Mouse (Mus musculus) brown adipose tissue, adult 24 weeks (tissue): ENCODE measurements around the gene Krtap5-3. TPM values are rescaled to one million over a fixed set of nuclear protein-coding genes. Genes with fewer than 3 reads are reported as not detected.
"Not testable (repeated sequence)": the region's sequence is repeated elsewhere in the genome, so short reads cannot be mapped to it uniquely, and the experiment has no call there.

Source experiments
- H3K27ac ChIP-seq: fragments of 200-500 bp; replicated peaks from 2 replicates; pipeline ENCODE4 v1.5.1; 2012; ENCODE audit warnings: low read depth, mild to moderate bottlenecking, low read length
- H3K4me1 ChIP-seq: fragments of 200-500 bp; 2 replicates; pipeline ENCODE4 v1.6.1; 2012; ENCODE audit warnings: low read length, mixed read lengths; ENCODE audit not compliant: control insufficient read depth, insufficient read depth, insufficient read length
- H3K4me3 ChIP-seq: fragments of 200-500 bp; 2 replicates; pipeline ENCODE4 v1.5.1; 2012; ENCODE audit warnings: low read depth, mild to moderate bottlenecking, low read length, moderate library complexity; ENCODE audit not compliant: insufficient read depth
- polyA plus RNA-seq: library from polyadenylated mRNA; stranded (reverse); fragments of >200 nt; gene quantifications from 2 replicates; pipeline ENCODE4 v1.2.4, GENCODE M21; 2012; ENCODE audit not compliant: missing spikeins, insufficient read depth, insufficient read length

Krtap5-3 gene
- polyA plus RNA-seq, result not detected in 2 replicates

DNA sequence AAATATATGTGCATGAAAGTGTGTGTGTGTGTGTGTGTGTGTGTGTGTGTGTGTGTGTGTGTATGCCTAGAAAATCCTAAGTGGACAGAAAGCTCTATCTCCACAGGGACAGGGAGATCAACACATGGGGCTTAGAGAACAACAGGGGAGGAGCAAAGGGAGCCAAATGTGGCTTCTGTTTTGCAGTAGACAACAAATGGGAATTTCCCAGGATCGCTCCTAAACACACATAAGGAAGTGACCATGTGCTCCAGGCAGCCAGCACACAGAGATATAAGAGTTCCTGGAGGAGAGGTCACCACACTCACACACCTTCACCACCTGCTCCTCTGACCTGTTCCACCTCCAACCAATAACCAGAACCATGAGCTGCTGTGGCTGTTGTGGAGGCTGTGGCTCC lies at the start of gene Krtap5-3:
Gene Krtap5-3, plus strand, starts transcription at position 301 of the 400 bp plus-strand sequence.
- no peak within 1 kb of the TSS for H3K27ac ChIP-seq
- H3K4me1 ChIP-seq, result no peaks in the 10 kb centered on the region

DNA sequence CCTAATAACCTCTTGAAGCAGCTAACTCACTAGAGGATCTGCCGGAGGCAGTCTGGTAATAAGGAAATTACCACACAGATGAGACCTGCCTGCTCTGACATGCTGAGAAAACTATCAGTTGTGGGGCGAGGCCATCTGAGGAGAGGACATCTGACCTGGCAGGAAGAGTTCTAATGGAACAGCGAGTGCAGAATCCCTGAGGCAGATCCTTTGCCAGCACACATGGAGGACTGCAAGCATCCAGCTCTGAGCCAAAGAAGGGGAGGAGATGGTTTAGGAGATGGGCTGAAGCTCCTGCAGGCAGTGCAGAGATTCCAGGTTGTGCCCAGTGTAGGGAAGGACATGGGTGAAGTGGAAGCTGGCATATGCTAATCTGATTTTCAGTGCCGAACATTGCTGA lies 49.0 kb upstream of the Krtap5-3 start:
- no peak overlapping the region for H3K4me3 ChIP-seq
- no peaks in the 10 kb centered on the region for H3K4me1 ChIP-seq
- H3K27ac ChIP-seq, result no peak overlapping the region

More for the DNA sequence above, at the start of gene Krtap5-3:
- H3K4me3 ChIP-seq, result no peak within 1 kb of the TSS

DNA sequence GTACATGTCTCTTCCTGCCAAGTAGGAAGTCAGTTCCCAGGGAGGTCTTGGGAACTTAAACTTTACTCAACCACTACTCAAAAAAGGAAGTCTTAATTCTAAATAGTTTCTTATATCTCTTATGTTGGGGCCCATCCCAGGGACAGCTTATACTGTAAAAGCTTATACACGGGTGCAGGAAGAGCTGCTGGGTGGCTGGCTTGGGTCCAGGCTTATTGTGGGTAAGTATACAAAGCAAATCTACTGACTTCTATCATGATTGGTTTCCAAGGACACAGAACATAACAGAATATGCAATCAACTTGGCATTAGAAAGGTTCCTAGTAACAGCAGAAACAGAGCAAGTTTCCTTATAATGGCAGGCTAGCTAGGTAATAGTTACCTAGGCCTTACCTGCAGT lies 45.9 kb upstream of the Krtap5-3 start:
- H3K4me3 ChIP-seq, result no peak overlapping the region
- no peak overlapping the region for H3K27ac ChIP-seq
- H3K4me1 ChIP-seq, result no peaks in the 10 kb centered on the region

DNA sequence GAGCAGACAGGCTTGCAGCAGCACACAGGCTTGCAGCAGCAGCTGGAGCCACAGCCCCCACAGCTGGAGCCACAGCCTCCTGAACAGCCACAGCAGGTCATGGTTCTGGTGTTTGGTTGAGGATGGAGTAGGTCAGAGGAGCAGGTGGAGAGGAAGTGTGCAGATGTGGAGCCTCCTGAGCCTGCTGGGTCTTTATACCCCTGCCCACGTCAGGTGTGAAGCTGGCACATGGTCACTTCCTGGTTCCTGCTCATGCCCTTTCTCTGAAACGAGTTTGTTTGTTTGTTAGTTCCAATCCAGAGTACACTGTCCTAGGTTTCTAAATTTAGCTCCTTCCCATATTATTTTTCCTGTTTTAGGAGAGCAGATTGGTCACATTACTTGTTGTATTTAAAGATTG lies 44.2 kb upstream of the Krtap5-3 start, which contains the start of gene Gm29735:
Gene Gm29735, minus strand, starts transcription at position 101 of the 400 bp plus-strand sequence.
- H3K27ac ChIP-seq, H3K4me1 ChIP-seq, H3K4me3 ChIP-seq: not testable (repeated sequence)

DNA sequence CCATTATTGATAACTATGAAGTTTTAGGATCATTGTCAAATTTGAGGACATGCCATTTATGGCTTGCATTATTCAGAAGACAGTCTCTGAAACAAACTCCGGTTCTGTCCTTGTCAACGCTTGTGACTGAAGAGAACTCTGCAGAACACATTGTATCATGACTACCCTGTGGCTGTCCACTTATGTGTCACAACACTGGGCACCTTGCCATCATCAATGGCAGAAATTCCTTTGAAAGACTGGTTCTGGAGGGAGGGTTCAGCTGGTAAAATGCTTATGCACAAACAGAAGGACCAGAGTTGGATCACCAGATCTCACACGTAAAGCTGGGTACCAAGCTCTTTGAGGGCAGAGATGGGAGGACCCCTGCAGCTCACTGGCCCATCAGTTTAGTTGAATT lies 41.8 kb upstream of the Krtap5-3 start:
- H3K27ac ChIP-seq, result no peak overlapping the region

DNA sequence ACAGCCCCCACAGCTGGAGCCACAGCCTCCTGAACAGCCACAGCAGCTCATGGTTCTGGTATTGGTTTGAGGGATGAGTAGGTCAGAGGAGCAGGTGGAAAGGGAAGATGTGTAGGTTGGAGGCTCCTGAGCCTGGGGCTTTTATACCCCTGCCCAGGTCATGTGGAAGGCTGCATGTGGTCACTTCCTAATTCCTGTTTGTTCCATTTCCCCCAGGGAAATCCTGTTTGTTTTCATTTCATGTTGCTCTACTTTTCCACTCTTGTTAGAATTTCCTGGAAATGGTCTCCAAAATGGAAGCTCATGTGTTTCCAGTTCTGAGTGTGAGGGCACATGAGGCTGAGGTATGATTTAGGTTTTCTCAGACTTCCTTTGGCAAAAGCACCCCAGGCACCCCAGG lies 35.5 kb upstream of the Krtap5-3 start, which contains the start of gene Gm4553:
Gene Gm4553, minus strand, starts transcription at position 101 of the 400 bp plus-strand sequence.
- not testable (repeated sequence) for H3K27ac ChIP-seq, H3K4me1 ChIP-seq, H3K4me3 ChIP-seq

More for the DNA sequence above, 41.8 kb upstream of the Krtap5-3 start:
- Histone ChIP-seq H3K4me1 (no peaks in the 10 kb centered on the region), H3K4me3 (no peak overlapping the region)

DNA sequence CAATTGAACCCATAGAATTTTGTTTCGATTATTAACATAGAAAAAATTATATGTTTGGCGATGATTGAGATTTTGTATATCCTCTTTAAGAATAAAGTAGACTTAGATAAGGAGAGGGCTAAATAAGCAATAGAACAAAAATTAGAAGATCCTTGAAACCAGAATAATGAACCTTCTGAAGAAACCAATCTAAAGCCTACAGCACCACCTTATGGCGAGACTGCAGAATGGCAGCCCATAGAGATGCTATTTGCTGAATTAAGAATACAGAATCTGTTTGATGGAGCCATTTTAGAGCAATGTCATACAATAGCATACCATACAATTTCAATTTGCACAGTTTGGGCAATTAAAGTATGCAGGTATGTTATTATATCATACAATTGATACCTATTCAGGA lies 31.3 kb upstream of the Krtap5-3 start:
- Histone ChIP-seq H3K4me3 (no peak overlapping the region), H3K27ac (no peak overlapping the region), H3K4me1 (no peaks in the 10 kb centered on the region)

DNA sequence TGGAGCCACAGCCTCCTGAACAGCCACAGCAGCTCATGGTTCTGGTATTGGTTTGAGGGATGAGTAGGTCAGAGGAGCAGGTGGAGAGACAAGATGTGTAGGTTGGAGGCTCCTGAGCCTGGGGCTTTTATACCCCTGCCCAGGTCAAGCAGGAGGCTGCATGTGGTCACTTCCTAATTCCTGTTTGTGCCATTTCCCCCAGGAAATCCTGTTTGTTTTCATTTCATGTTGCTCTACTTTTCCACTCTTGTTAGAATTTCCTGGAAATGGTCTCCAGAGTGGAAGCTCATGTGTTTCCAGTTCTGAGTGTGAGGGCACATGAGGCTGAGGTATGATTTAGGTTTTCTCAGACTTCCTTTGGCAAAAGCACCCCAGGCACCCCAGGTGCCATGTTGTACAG lies 25.3 kb upstream of the Krtap5-3 start, which contains the start of gene Krtap5-2:
Gene Krtap5-2, minus strand, starts transcription at position 101 of the 400 bp plus-strand sequence.
- not testable (repeated sequence) for H3K4me1 ChIP-seq, H3K4me3 ChIP-seq, H3K27ac ChIP-seq

DNA sequence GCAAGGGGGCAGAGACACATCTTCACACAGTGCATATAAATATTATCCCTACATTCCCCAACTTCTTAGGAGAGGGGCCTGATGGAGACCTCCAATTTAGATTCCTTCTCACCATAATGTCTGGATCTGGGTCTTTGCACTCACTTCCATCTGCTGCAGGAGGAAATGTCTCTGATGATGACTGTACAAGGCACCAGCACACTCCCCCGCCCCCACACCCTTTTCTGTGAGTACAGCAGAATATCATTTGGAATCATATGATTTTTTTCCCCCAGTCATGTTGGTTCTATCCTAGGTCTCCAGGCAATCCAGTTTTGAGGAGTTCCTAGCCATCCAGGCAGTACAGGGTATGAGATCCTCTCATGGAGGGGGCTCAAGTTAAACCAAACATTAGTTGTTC lies 22.5 kb upstream of the Krtap5-3 start:
- no peak overlapping the region for H3K4me3 ChIP-seq
- H3K27ac ChIP-seq, result no peak overlapping the region
- H3K4me1 ChIP-seq, result no peaks in the 10 kb centered on the region

DNA sequence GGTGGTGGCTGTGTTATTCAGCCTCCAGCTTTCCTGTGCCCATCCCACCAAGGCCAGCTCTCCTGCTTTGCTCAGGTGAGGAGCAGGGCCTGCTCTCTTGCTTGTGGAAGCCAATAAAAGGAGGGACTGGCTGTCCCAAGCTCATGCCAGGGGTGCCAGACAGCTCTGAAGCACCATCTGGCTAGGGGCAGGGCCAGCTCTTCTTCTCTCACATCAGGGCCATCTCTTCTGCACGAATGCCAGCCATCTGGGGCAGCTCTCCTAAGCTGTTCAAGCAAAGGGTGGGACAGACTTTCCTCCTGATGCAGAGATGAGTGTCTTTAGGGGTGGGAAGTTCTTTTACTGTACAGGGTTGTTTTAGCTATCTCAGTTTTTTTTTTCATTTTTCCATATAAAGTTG lies 20.1 kb upstream of the Krtap5-3 start:
- no peaks in the 10 kb centered on the region for H3K4me1 ChIP-seq
- no peak overlapping the region for H3K27ac ChIP-seq
- H3K4me3 ChIP-seq, result no peak overlapping the region

DNA sequence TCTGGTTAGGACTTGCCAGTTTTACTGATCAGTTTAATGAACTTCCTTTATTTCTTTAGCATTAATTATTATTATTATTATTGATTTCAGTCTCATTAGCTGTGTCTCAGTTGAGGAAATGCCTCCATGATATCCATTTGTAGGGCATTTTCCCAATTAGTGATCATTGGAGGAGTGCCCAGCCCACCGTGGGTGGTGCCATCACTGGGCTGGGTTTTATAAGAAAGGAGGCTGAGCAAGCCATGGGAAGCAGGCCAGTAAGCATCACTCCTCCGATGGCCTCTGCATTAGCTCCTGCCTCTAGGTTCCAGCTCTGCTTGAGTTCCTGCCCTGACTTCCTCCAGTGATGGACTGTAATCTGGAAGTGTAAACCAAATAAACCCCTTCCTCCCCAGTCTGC lies 13.0 kb upstream of the Krtap5-3 start:
- H3K4me3 ChIP-seq, result no peak overlapping the region
- H3K27ac ChIP-seq, result no peak overlapping the region
- no peaks in the 10 kb centered on the region for H3K4me1 ChIP-seq

DNA sequence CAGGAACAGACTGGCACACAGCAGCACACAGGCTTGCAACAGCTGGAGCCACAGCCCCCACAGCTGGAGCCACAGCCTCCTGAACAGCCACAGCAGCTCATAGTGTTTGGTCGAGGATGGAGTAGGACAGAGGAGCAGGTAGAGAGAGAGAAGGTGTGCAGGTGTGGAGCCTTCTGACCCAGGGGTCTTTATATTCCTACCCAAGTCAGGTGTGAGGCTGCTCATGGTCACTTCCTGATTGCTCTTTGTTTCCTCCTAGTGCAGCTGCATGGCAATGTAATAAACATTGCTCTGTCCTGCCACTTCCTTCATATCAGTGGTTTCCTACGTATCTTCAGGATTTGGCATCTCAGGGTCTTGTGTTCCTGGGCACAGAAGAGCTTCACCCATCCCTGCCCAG lies 10.9 kb upstream of the Krtap5-3 start, which contains the start of gene Gm10153:
Gene Gm10153, minus strand, starts transcription at position 101 of the 400 bp plus-strand sequence.
- Histone ChIP-seq H3K4me1 (no peaks in the 10 kb centered on the region), H3K27ac (no peak within 1 kb of the TSS), H3K4me3 (no peak within 1 kb of the TSS)

DNA sequence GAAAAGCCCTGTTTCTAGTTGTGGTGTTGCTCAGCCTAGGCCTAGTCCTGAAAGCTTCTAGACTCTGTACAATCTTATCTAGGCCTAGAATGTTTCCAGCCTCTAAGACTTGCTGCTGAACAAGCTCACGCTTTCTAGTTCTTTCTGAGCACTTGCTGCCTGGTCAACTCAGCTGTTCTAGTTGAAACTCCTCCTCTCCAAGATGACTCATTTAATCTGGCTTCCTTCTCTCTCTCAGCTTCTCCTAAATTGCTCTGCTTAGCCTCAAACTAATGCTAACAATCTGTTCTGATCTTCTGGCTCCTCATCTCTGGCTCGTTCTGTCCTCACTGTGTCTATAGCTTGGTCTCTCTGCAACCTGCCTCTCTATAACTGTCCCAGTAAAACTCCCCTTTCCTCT lies 2.4 kb upstream of the Krtap5-3 start:
- H3K27ac ChIP-seq, result no peak overlapping the region
- H3K4me3 ChIP-seq, result no peak overlapping the region
- no peaks in the 10 kb centered on the region for H3K4me1 ChIP-seq

DNA sequence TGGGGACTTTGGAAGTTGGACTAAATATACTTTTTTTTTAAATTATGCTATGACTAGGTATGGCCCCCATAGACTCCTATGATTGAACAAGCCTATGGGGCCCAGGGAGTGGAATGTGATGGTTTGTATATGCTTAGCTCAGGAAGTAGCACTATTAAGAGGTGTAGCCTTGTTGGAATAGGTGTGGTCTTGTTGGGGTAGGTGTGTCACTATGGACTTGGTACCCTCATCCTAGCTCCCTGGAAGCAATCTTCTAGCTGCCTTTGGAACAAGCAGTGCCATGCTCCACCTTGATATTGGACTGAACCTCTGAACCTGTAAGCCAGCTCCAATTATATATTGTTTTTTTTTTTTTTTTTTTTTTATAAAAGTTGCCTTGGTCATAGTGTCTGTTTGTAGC lies 4.3 kb downstream of the Krtap5-3 start:
- Histone ChIP-seq H3K4me1 (no peaks in the 10 kb centered on the region), H3K4me3 (no peak overlapping the region), H3K27ac (no peak overlapping the region)

DNA sequence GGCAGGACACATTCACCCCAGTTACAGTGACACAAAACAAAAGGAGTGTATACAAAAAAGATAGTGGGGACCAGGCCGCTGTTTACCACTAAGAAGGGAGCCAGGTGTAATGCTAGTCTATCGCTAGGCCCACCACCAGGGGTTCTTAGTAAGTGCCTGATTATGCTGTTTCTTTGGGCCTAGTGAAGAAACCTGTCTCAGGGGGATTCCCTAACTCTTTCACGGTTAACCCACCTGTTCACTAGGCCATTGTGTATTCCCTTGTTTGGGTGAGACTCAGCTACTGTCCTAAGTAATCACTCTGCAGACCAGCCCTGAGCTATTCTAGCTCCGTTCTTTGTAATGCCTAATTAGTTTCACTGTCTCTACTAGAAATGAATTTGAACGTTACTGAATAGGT lies 5.7 kb downstream of the Krtap5-3 start:
- not testable (repeated sequence) for H3K4me3 ChIP-seq, H3K4me1 ChIP-seq, H3K27ac ChIP-seq

DNA sequence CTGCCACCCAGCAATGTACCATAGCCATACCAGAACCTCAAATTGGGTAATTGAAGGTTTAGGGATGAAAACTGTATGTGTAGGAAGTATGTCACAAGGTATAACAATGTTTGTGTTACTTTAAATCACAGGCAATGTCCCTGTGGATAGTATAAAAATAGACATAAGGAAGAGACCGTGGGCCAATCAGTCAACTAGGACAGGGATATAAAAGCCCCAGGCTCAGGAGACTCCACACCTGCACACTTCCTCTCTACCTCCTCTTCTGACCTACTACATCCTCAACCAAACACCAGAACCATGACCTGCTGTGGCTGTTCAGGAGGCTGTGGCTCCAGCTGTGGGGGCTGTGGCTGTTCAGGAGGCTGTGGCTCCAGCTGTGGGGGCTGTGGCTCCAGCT lies 10.4 kb downstream of the Krtap5-3 start, which contains the start of gene Gm7579:
Gene Gm7579, plus strand, starts transcription at position 301 of the 400 bp plus-strand sequence.
- Histone ChIP-seq H3K27ac (no peak within 1 kb of the TSS), H3K4me3 (no peak within 1 kb of the TSS), H3K4me1 (no peaks in the 10 kb centered on the region)
